ENCODE assay signal across 7 mouse cellular contexts in the genomic region with DNA sequence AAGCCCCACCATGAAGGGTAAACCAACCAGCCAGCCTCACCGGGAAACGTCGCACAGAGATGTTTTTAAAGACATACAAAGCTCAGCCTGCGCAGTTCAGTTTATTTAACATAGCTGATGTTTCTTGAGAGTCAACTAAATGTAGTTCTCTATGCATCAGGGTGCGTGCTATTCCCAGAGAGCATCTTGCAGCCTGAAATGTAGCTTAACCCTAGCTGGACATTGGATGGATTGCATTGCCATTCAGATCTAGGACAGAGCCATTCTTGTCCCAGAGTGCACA.
A peak's percentile ranks its signal among the peaks of the same experiment; 100 is the strongest.
DNase-seq lines count a peak whose midpoint lies in the region; ATAC-seq lines count a peak whose summit lies in the region.

No protein-coding gene starts in this region.

- no peak overlapping the region for H3K27ac ChIP-seq in liver, embryonic 11.5 days (ENCODE audit: low read depth, low read length)
- H3K27ac ChIP-seq in forebrain, embryonic 13.5 days = no peak overlapping the region
- no peak overlapping the region for H3K27ac ChIP-seq in intestine, embryonic 16.5 days (ENCODE audit: low read length)
- H3K27ac ChIP-seq in neural tube, embryonic 14.5 days (ENCODE audit: low read depth, low read length) = no peak overlapping the region

- DNase-seq in liver, embryonic 11.5 days (ENCODE audit: low spot score) = no peak
- no peak for DNase-seq in liver
- DNase-seq in urinary bladder, postnatal 14 days (ENCODE audit: low spot score) = no peak
- DNase-seq in lung, postnatal 36 days = no peak

- peak overlapping the region; percentile 54 for H3K4me2 ChIP-seq in liver, embryonic 11.5 days
- H3K4me2 ChIP-seq in forebrain, embryonic 13.5 days = peak overlapping the region; percentile 61
- peak overlapping the region; percentile 43 for H3K4me2 ChIP-seq in intestine, embryonic 16.5 days (ENCODE audit: low read depth, low read length)
- H3K4me2 ChIP-seq in neural tube, embryonic 14.5 days (ENCODE audit: low read depth, low read length) = peak overlapping the region; percentile 45

- no peaks in the 10 kb centered on the region for H3K9me3 ChIP-seq in liver, embryonic 11.5 days (ENCODE audit: control insufficient read depth, low read length)
- no peaks in the 10 kb centered on the region for H3K9me3 ChIP-seq in forebrain, embryonic 13.5 days (replicated peaks)
- no peaks in the 10 kb centered on the region for H3K9me3 ChIP-seq in intestine, embryonic 16.5 days (ENCODE audit: control insufficient read depth, low read length)
- no peaks in the 10 kb centered on the region for H3K9me3 ChIP-seq in neural tube, embryonic 14.5 days (ENCODE audit: control insufficient read depth, low read length)

- peak overlapping the region; percentile 28 for H3K4me3 ChIP-seq in liver, embryonic 11.5 days (ENCODE audit: low read depth, low read length)
- peak overlapping the region; percentile 33 for H3K4me3 ChIP-seq in forebrain, embryonic 13.5 days
- peak overlapping the region; percentile 31 for H3K4me3 ChIP-seq in intestine, embryonic 16.5 days (ENCODE audit: low read length)
- H3K4me3 ChIP-seq in neural tube, embryonic 14.5 days (ENCODE audit: low read depth, low read length) = peak overlapping the region; percentile 14

- H3K9ac ChIP-seq in liver, embryonic 11.5 days (ENCODE audit: low read depth, low read length) = no peak overlapping the region
- H3K9ac ChIP-seq in forebrain, embryonic 13.5 days = no peak overlapping the region
- no peak overlapping the region for H3K9ac ChIP-seq in intestine, embryonic 16.5 days (ENCODE audit: low read depth, low read length)
- no peak overlapping the region for H3K9ac ChIP-seq in neural tube, embryonic 14.5 days (replicated peaks; ENCODE audit: low read depth, low read length)

- H3K36me3 ChIP-seq in liver, embryonic 11.5 days (ENCODE audit: control insufficient read depth, insufficient read depth, low read length) = no peaks in the 10 kb centered on the region
- no peaks in the 10 kb centered on the region for H3K36me3 ChIP-seq in forebrain, embryonic 13.5 days (ENCODE audit: poor library complexity, severe bottlenecking)
- H3K36me3 ChIP-seq in intestine, embryonic 16.5 days (ENCODE audit: control insufficient read depth, insufficient read depth, low read length) = no peaks in the 10 kb centered on the region
- no peaks in the 10 kb centered on the region for H3K36me3 ChIP-seq in neural tube, embryonic 14.5 days (ENCODE audit: control insufficient read depth, insufficient read depth, low read length)

- 18% methylated on average over 5 of the region's 5 CpGs for WGBS in liver, embryonic 11.5 days
- WGBS in forebrain, embryonic 13.5 days = 5% methylated on average over 5 of the region's 5 CpGs
- 5% methylated on average over 5 of the region's 5 CpGs for WGBS in intestine, embryonic 16.5 days
- 11% methylated on average over 5 of the region's 5 CpGs for WGBS in neural tube, embryonic 14.5 days

- no peaks in the 10 kb centered on the region for H3K4me1 ChIP-seq in liver, embryonic 11.5 days (replicated peaks; ENCODE audit: control insufficient read depth, insufficient read depth, low read length)
- peaks cover 11% of the 10 kb centered on the region; the same call in 1 of the 2 replicates for H3K4me1 ChIP-seq in forebrain, embryonic 13.5 days
- H3K4me1 ChIP-seq in intestine, embryonic 16.5 days (ENCODE audit: control insufficient read depth, insufficient read depth, low read length) = no peaks in the 10 kb centered on the region; the same call in 1 of the 2 replicates
- 0 out of 2 replicates have a peak, but pooled peaks cover 5% of the 10 kb centered on the region for H3K4me1 ChIP-seq in neural tube, embryonic 14.5 days (ENCODE audit: control insufficient read depth, insufficient read depth, low read length)

- H3K27me3 ChIP-seq in liver, embryonic 11.5 days (replicated peaks; ENCODE audit: control insufficient read depth, insufficient read depth, low read length) = no peaks in the 10 kb centered on the region
- peaks cover 3% of the 10 kb centered on the region; the same call in 1 of the 2 replicates for H3K27me3 ChIP-seq in forebrain, embryonic 13.5 days
- H3K27me3 ChIP-seq in intestine, embryonic 16.5 days (replicated peaks; ENCODE audit: control insufficient read depth, insufficient read depth, low read length) = no peaks in the 10 kb centered on the region
- H3K27me3 ChIP-seq in neural tube, embryonic 14.5 days (ENCODE audit: control insufficient read depth, insufficient read depth, low read length) = no peaks in the 10 kb centered on the region; the same call in 1 of the 2 replicates

- ATAC-seq in liver, embryonic 11.5 days (replicated peaks; ENCODE audit: low FRiP score) = no peak
- no peak for ATAC-seq in forebrain, embryonic 13.5 days
- ATAC-seq in intestine, embryonic 16.5 days = peak; percentile 36
- no peak for ATAC-seq in neural tube, embryonic 14.5 days (ENCODE audit: low read depth)
